Mouse (Mus musculus): ENCODE measurements around the gene Qprt.
"Not testable (repeated sequence)": the region's sequence is repeated elsewhere in the genome, so short reads cannot be mapped to it uniquely, and the experiment has no call there.

The Qprt gene

GRCm38 (mm10) chr7:127088083-127088482 lies 33.9 kb downstream of the Qprt start:
- Histone ChIP-seq H3K9me3 (ENCODE audit: low read length) (no peaks in the 10 kb centered on the region), H3K27me3 (ENCODE audit: insufficient read depth, low read length) (no peaks in the 10 kb centered on the region), H3K4me3 (replicated peaks; ENCODE audit: low read length) (no peak overlapping the region), H3K4me1 (replicated peaks; ENCODE audit: low read depth, low read length) (peaks cover 53% of the 10 kb centered on the region), H3K36me3 (ENCODE audit: insufficient read depth, low read length) (peaks cover 10% of the 10 kb centered on the region)
- TF ChIP-seq NANOG (IDR thresholded peaks at IDR 0.05; ENCODE audit: borderline replicate concordance, low read length) (no peak), POU5F1 (IDR thresholded peaks at IDR 0.05; ENCODE audit: borderline replicate concordance, low read length) (no peak), CTCF (conservative IDR thresholded peaks at IDR 0.05; ENCODE audit: low read length) (no peak)

GRCm38 (mm10) chr7:127087278-127088010 lies 34.6 kb downstream of the Qprt start, which contains the start of gene Zg16:
TSS of gene Zg16 (minus strand) at chr7:127087328.
- H3K27me3 ChIP-seq (ENCODE audit: insufficient read depth, low read length); H3K9me3 ChIP-seq (ENCODE audit: low read length); H3K36me3 ChIP-seq (ENCODE audit: insufficient read depth, low read length); H3K4me3 ChIP-seq (replicated peaks; ENCODE audit: low read length): not testable (repeated sequence)
- peaks cover 53% of the 10 kb centered on the region for H3K4me1 ChIP-seq (replicated peaks; ENCODE audit: low read depth, low read length)

- not testable (repeated sequence) for H3K36me3 ChIP-seq (ENCODE audit: insufficient read depth, low read length); H3K27me3 ChIP-seq (ENCODE audit: insufficient read depth, low read length); H3K9me3 ChIP-seq (ENCODE audit: low read length); H3K4me3 ChIP-seq (replicated peaks; ENCODE audit: low read length)
- H3K4me1 ChIP-seq (replicated peaks; ENCODE audit: low read depth, low read length): peaks cover 48% of the 10 kb centered on the region
Measured at GRCm38 (mm10) chr7:127085751-127086150, 36.3 kb downstream of the Qprt start.

GRCm38 (mm10) chr7:127084794-127085193 lies 37.2 kb downstream of the Qprt start:
- Histone ChIP-seq H3K9me3 (ENCODE audit: low read length) (no peaks in the 10 kb centered on the region), H3K36me3 (ENCODE audit: insufficient read depth, low read length) (no peaks in the 10 kb centered on the region), H3K4me3 (replicated peaks; ENCODE audit: low read length) (no peak overlapping the region), H3K27me3 (ENCODE audit: insufficient read depth, low read length) (no peaks in the 10 kb centered on the region), H3K4me1 (replicated peaks; ENCODE audit: low read depth, low read length) (peaks cover 46% of the 10 kb centered on the region)
- no peak for TF ChIP-seq CTCF (conservative IDR thresholded peaks at IDR 0.05; ENCODE audit: low read length)
- TF ChIP-seq NANOG (IDR thresholded peaks at IDR 0.05; ENCODE audit: borderline replicate concordance, low read length): no peak
- TF ChIP-seq POU5F1 (IDR thresholded peaks at IDR 0.05; ENCODE audit: borderline replicate concordance, low read length): no peak

- H3K4me3 ChIP-seq (replicated peaks; ENCODE audit: low read length): no peak overlapping the region
- no peak for TF ChIP-seq NANOG (IDR thresholded peaks at IDR 0.05; ENCODE audit: borderline replicate concordance, low read length)
- no peaks in the 10 kb centered on the region for H3K9me3 ChIP-seq (ENCODE audit: low read length)
- no peaks in the 10 kb centered on the region for H3K36me3 ChIP-seq (ENCODE audit: insufficient read depth, low read length)
- no peaks in the 10 kb centered on the region for H3K27me3 ChIP-seq (ENCODE audit: insufficient read depth, low read length)
- H3K4me1 ChIP-seq (replicated peaks; ENCODE audit: low read depth, low read length): peaks cover 42% of the 10 kb centered on the region
Measured at GRCm38 (mm10) chr7:127083689-127084088, 38.3 kb downstream of the Qprt start.

- Histone ChIP-seq H3K9me3 (ENCODE audit: low read length) (no peaks in the 10 kb centered on the region), H3K27me3 (ENCODE audit: insufficient read depth, low read length) (no peaks in the 10 kb centered on the region), H3K4me1 (replicated peaks; ENCODE audit: low read depth, low read length) (peaks cover 47% of the 10 kb centered on the region), H3K36me3 (ENCODE audit: insufficient read depth, low read length) (no peaks in the 10 kb centered on the region), H3K4me3 (replicated peaks; ENCODE audit: low read length) (no peak overlapping the region)
- TF ChIP-seq CTCF (conservative IDR thresholded peaks at IDR 0.05; ENCODE audit: low read length) (no peak), POU5F1 (IDR thresholded peaks at IDR 0.05; ENCODE audit: borderline replicate concordance, low read length) (no peak), NANOG (IDR thresholded peaks at IDR 0.05; ENCODE audit: borderline replicate concordance, low read length) (no peak)
Measured at GRCm38 (mm10) chr7:127082995-127083394, 39.0 kb downstream of the Qprt start.

- Histone ChIP-seq H3K4me1 (replicated peaks; ENCODE audit: low read depth, low read length) (peaks cover 50% of the 10 kb centered on the region), H3K27me3 (ENCODE audit: insufficient read depth, low read length) (no peaks in the 10 kb centered on the region), H3K9me3 (ENCODE audit: low read length) (no peaks in the 10 kb centered on the region), H3K4me3 (replicated peaks; ENCODE audit: low read length) (no peak overlapping the region), H3K36me3 (ENCODE audit: insufficient read depth, low read length) (no peaks in the 10 kb centered on the region)
- TF ChIP-seq NANOG (IDR thresholded peaks at IDR 0.05; ENCODE audit: borderline replicate concordance, low read length) (no peak), CTCF (conservative IDR thresholded peaks at IDR 0.05; ENCODE audit: low read length) (no peak), POU5F1 (IDR thresholded peaks at IDR 0.05; ENCODE audit: borderline replicate concordance, low read length) (no peak)
Measured at GRCm38 (mm10) chr7:127082271-127082670, 39.8 kb downstream of the Qprt start.

DNA sequence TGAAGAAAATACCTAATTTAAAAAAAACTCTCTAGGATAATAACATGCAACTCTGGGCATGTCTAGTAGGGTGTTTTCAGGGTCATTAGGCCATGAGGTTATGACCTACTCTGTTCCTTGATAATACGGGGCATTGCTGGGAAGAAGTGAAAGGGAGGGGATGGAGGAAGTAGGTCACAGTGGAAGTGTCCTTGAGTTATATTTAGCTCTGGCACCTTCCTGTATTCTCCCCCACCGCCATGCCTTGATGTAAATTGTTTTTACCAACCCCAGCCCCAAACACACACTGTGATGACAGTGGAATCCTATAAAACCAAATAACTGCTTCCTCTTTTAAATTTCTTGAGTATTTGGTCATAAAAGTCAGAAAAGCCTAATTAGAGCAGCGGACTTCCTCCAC lies 42.0 kb downstream of the Qprt start:
- no peak for TF ChIP-seq CTCF (conservative IDR thresholded peaks at IDR 0.05; ENCODE audit: low read length)
- no peak for TF ChIP-seq POU5F1 (IDR thresholded peaks at IDR 0.05; ENCODE audit: borderline replicate concordance, low read length)
- TF ChIP-seq NANOG (IDR thresholded peaks at IDR 0.05; ENCODE audit: borderline replicate concordance, low read length): no peak
- H3K27me3 ChIP-seq (ENCODE audit: insufficient read depth, low read length): no peaks in the 10 kb centered on the region

DNA sequence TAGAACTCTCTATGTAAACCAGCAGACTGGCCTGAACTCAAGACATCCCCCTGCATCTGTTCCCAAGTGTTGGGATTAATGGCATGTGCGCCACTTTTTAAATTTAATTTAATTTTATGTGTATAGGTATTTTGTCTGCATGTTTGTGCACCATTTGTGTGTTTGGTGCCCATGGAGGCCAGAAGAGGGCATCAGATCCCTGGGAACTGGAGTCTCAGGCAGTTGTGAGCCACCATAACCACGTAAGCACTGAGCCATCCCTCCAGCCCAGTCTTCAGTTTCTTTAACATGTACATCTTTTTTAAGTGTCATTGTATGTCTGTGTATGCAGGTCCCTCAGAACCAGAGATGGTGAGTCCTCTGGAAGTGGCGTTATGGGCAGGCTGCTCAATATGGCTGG lies 44.3 kb downstream of the Qprt start:
- H3K36me3 ChIP-seq (ENCODE audit: insufficient read depth, low read length): no peaks in the 10 kb centered on the region
- H3K27me3 ChIP-seq (ENCODE audit: insufficient read depth, low read length): no peaks in the 10 kb centered on the region
- TF ChIP-seq NANOG (IDR thresholded peaks at IDR 0.05; ENCODE audit: borderline replicate concordance, low read length): no peak
- no peak for TF ChIP-seq CTCF (conservative IDR thresholded peaks at IDR 0.05; ENCODE audit: low read length)
- no peak for TF ChIP-seq POU5F1 (IDR thresholded peaks at IDR 0.05; ENCODE audit: borderline replicate concordance, low read length)
- H3K4me3 ChIP-seq (replicated peaks; ENCODE audit: low read length): no peak overlapping the region
- H3K9me3 ChIP-seq (ENCODE audit: low read length): peaks cover 4% of the 10 kb centered on the region; the same call in 1 of the 2 replicates
- peaks cover 43% of the 10 kb centered on the region for H3K4me1 ChIP-seq (replicated peaks; ENCODE audit: low read depth, low read length)

More for the DNA sequence above, 42.0 kb downstream of the Qprt start:
- peaks cover 58% of the 10 kb centered on the region for H3K4me1 ChIP-seq (replicated peaks; ENCODE audit: low read depth, low read length)
- peaks cover 3% of the 10 kb centered on the region; the same call in 1 of the 2 replicates for H3K9me3 ChIP-seq (ENCODE audit: low read length)
- H3K36me3 ChIP-seq (ENCODE audit: insufficient read depth, low read length): no peaks in the 10 kb centered on the region
- H3K4me3 ChIP-seq (replicated peaks; ENCODE audit: low read length): no peak overlapping the region
